Mouse (Mus musculus): ENCODE results near the gene Cdc42bpg. TPM values are rescaled to one million over a fixed set of nuclear protein-coding genes. Genes with fewer than 3 reads are reported as not detected.

The Cdc42bpg gene
- polyA plus RNA-seq, 1 experiment from 2014 or later = 1.8 TPM

DNA sequence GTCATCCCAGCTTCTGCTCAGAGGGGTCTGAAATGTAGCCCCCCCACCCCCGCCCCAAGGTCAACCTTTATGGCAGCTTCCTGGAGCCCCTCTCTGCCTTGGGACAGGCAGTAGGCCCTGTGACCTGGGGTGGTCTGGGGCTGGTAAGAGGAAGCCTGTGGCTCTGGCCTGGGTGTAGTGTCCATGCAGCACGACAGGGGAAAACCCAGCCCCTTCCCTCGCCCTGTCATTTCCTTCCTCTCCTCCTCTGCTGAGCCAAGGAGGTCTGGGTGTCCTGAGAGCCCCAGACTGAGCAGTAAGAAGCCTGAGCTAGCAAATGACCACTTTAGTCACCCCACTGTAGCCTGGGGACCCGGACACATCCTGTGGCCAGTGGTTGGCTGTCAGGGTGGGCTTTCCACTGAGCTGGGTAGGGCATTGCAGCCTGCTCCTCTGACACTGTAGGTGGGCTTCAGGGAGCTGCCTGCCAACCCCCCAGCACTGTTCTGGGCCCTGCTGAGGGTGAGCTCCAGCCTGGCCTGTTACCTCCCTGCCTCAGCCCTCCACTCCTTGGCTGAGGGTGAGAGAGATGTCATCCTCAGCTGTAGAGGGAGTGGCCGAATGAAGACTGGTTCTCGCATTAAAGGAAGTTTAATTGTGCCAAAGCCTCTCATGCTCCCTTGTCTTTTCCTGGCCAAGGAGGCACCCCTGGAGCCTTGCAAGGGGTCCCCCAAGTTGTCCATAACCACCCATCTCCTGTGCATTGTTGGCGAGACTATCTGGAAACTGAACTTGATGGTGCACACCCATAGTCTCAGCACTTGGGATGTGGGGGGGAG is 6.6 kb upstream of the Cdc42bpg start:
- Histone ChIP-seq H3K36me3 (ENCODE audit: control insufficient read depth, insufficient read depth) (peaks cover 54% of the 10 kb centered on the region), H3K4me2 (replicated peaks; ENCODE audit: low read depth) (no peak overlapping the region), H3K9me3 (ENCODE audit: control insufficient read depth) (no peaks in the 10 kb centered on the region), H3K9ac (ENCODE audit: low read depth, low read length) (no peak overlapping the region), H3K27ac (ENCODE audit: low read depth, low read length) (peak overlapping the region; percentile 52), H3K4me3 (ENCODE audit: low read depth, low read length) (no peak overlapping the region), H3K27me3 (replicated peaks; ENCODE audit: control insufficient read depth, insufficient read depth, low read length) (no peaks in the 10 kb centered on the region), H3K4me1 (replicated peaks; ENCODE audit: control insufficient read depth, insufficient read depth, low read length) (no peaks in the 10 kb centered on the region; the same call in 1 of the 2 replicates)
- no peak for ATAC-seq
- TF ChIP-seq CTCF (IDR thresholded peaks at IDR 0.05; ENCODE audit: low read depth) = no peak
- 78% methylated on average over 7 of the region's 7 CpGs for WGBS

DNA sequence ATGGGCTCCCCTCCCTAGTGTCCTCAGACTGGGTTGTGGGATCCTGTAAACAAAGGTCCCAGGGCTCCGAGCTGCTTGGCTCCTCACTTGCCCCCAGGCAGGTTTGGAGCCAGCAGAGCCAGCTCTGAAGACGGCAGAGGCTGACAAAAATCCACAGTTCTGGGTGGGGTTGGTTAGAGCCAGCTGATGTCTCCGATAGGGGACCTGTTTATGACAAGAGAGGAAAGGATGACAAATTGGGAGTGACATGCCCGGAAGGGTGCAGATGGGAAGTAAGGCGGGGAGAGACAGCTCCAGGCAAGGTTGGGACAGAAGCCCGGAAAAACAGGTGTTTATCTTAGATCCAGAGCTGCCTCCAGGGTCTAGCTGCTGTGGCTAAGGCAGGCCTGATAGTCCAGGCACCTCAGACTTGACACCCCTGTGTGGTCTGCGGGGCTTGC is 5.8 kb upstream of the Cdc42bpg start:
- Histone ChIP-seq H3K27me3 (replicated peaks; ENCODE audit: control insufficient read depth, insufficient read depth, low read length) (no peaks in the 10 kb centered on the region), H3K4me3 (ENCODE audit: low read depth, low read length) (no peak overlapping the region), H3K9me3 (ENCODE audit: control insufficient read depth) (no peaks in the 10 kb centered on the region), H3K4me2 (replicated peaks; ENCODE audit: low read depth) (no peak overlapping the region), H3K36me3 (ENCODE audit: control insufficient read depth, insufficient read depth) (peaks cover 47% of the 10 kb centered on the region), H3K9ac (ENCODE audit: low read depth, low read length) (no peak overlapping the region), H3K27ac (ENCODE audit: low read depth, low read length) (no peak overlapping the region), H3K4me1 (replicated peaks; ENCODE audit: control insufficient read depth, insufficient read depth, low read length) (no peaks in the 10 kb centered on the region)
- WGBS = 62% methylated on average over 7 of the region's 7 CpGs
- ATAC-seq = no peak
- TF ChIP-seq CTCF (IDR thresholded peaks at IDR 0.05; ENCODE audit: low read depth) = no peak

DNA sequence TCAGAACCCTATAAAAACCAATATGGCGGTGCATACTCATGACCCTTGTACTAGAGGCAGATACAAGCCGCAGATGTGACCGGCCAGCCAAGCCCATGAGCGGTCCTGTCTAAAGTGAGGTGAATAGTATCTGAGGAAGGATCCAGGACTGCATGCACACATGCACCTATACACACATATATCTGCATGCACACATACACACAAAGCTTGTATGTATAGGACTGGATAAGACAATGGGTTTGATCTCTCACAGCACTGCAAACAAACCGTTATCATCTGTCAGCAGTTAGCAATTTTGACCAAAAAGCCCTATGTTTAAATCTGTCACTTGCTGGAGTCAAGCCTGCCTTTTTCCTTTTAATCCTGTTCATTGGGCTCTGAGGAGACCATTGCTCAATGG is 4.1 kb upstream of the Cdc42bpg start:
- no peak for ATAC-seq
- Histone ChIP-seq H3K36me3 (ENCODE audit: control insufficient read depth, insufficient read depth) (peaks cover 31% of the 10 kb centered on the region), H3K27me3 (replicated peaks; ENCODE audit: control insufficient read depth, insufficient read depth, low read length) (no peaks in the 10 kb centered on the region), H3K27ac (ENCODE audit: low read depth, low read length) (no peak overlapping the region), H3K4me3 (ENCODE audit: low read depth, low read length) (no peak overlapping the region), H3K9me3 (ENCODE audit: control insufficient read depth) (no peaks in the 10 kb centered on the region), H3K9ac (ENCODE audit: low read depth, low read length) (no peak overlapping the region), H3K4me2 (replicated peaks; ENCODE audit: low read depth) (no peak overlapping the region), H3K4me1 (replicated peaks; ENCODE audit: control insufficient read depth, insufficient read depth, low read length) (0 out of 2 replicates have a peak, but pooled peaks cover 3% of the 10 kb centered on the region)
- no peak for TF ChIP-seq CTCF (IDR thresholded peaks at IDR 0.05; ENCODE audit: low read depth)
- 84% methylated on average over 5 of the region's 5 CpGs for WGBS

DNA sequence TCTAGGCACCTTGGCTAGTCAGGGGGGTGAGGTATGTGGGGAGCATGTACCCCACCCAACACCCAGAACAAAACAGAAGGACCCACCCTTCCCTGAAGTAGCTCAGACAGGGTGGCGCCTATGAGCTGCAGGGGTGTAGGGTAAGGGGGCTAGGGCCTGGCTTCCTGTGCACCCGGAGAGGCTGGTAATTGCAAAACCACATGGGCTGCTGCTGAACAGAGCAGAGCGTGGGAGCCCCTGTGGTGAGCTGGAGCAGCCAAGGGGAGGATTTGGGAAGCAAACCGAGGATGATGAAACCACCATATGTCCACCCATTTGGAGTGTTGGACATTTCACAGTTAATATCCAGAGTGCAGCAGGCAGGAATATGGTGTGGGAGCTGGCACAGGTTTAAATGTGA is 3.7 kb upstream of the Cdc42bpg start:
- H3K4me3 ChIP-seq (ENCODE audit: low read depth, low read length) = no peak overlapping the region
- H3K36me3 ChIP-seq (ENCODE audit: control insufficient read depth, insufficient read depth) = peaks cover 27% of the 10 kb centered on the region
- no peak overlapping the region for H3K4me2 ChIP-seq (replicated peaks; ENCODE audit: low read depth)
- no peak for TF ChIP-seq CTCF (IDR thresholded peaks at IDR 0.05; ENCODE audit: low read depth)
- H3K27me3 ChIP-seq (replicated peaks; ENCODE audit: control insufficient read depth, insufficient read depth, low read length) = no peaks in the 10 kb centered on the region
- ATAC-seq = no peak
- 58% methylated on average over 4 of the region's 4 CpGs for WGBS
- no peaks in the 10 kb centered on the region for H3K9me3 ChIP-seq (ENCODE audit: control insufficient read depth)
- 0 out of 2 replicates have a peak, but pooled peaks cover 3% of the 10 kb centered on the region for H3K4me1 ChIP-seq (replicated peaks; ENCODE audit: control insufficient read depth, insufficient read depth, low read length)
- no peak overlapping the region for H3K9ac ChIP-seq (ENCODE audit: low read depth, low read length)
- H3K27ac ChIP-seq (ENCODE audit: low read depth, low read length) = no peak overlapping the region

DNA sequence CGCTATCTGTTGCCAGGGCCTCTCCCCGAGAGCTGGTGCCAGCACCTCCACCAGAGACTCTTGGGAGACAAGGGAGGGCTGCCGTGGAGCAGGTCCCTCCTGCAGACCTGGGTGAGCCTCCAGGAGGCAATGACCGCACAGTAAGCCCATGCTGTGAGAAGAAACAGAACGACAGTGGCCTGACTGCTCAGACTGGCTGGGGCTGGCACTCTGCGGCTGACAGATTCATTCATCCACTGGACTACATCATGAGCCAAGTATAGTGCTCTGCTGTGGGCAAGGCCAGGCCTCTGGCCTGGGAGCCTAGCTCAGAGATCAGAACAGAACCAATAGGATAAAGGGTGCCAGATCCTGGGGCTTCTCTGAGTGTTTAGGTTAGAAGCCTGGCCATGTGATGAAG is 2.4 kb upstream of the Cdc42bpg start:
- TF ChIP-seq CTCF (IDR thresholded peaks at IDR 0.05; ENCODE audit: low read depth) = no peak
- Histone ChIP-seq H3K4me2 (replicated peaks; ENCODE audit: low read depth) (no peak overlapping the region), H3K4me3 (ENCODE audit: low read depth, low read length) (no peak overlapping the region), H3K27ac (ENCODE audit: low read depth, low read length) (no peak overlapping the region), H3K36me3 (ENCODE audit: control insufficient read depth, insufficient read depth) (peaks cover 14% of the 10 kb centered on the region), H3K9ac (ENCODE audit: low read depth, low read length) (no peak overlapping the region), H3K27me3 (replicated peaks; ENCODE audit: control insufficient read depth, insufficient read depth, low read length) (no peaks in the 10 kb centered on the region), H3K9me3 (ENCODE audit: control insufficient read depth) (no peaks in the 10 kb centered on the region), H3K4me1 (replicated peaks; ENCODE audit: control insufficient read depth, insufficient read depth, low read length) (peaks cover 3% of the 10 kb centered on the region; the same call in 1 of the 2 replicates)
- no peak for ATAC-seq
- 72% methylated on average over 6 of the region's 6 CpGs for WGBS

DNA sequence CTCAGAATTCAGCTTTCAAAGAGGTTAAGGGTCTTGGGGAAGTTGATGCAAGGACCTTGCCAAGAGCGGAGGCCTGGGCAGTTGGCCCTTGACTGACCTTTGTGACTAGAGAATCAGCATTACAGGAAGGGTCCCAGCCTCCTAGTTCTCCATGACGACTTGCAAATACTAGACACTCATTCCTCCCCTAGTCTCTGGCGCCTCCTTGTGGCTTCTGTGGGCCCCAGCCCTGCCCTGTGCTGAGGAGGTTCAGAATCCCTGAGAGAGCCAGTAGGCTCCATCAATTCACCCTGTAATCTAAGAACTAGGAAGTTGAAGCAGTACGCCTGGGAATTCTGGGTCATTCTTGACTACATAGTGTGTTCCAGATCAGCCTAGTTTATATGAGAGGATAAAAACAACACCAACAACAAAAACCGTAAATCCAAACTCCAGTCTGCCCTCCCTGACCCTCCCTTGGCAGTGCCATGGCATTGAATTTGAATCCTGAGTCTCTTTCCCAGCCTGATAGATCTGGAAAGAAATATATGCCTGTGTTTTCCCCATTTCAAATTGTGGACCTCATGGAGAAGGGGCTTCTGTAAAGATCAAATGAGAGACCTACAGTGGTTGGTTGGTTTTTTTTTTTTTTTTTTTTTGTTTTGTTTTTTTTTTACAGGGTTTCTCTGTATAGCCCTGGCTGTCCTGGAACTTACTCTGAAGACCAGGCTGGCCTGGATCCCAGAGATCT is 1.3 kb upstream of the Cdc42bpg start:
- Histone ChIP-seq H3K27me3 (replicated peaks; ENCODE audit: control insufficient read depth, insufficient read depth, low read length) (no peaks in the 10 kb centered on the region), H3K4me1 (replicated peaks; ENCODE audit: control insufficient read depth, insufficient read depth, low read length) (peaks cover 3% of the 10 kb centered on the region; the same call in 1 of the 2 replicates), H3K9me3 (ENCODE audit: control insufficient read depth) (no peaks in the 10 kb centered on the region), H3K36me3 (ENCODE audit: control insufficient read depth, insufficient read depth) (peaks cover 8% of the 10 kb centered on the region), H3K4me3 (ENCODE audit: low read depth, low read length) (no peak overlapping the region), H3K4me2 (replicated peaks; ENCODE audit: low read depth) (no peak overlapping the region), H3K9ac (ENCODE audit: low read depth, low read length) (no peak overlapping the region), H3K27ac (ENCODE audit: low read depth, low read length) (0 out of 2 replicates have a peak overlapping the region, but pooled peaks have one; percentile 50)
- peak; percentile 100 for TF ChIP-seq CTCF (IDR thresholded peaks at IDR 0.05; ENCODE audit: low read depth)
- peak; percentile 54 for ATAC-seq
- 13% methylated on average over 5 of the region's 5 CpGs for WGBS

Data from intestine, postnatal 0 days (tissue).